Comparison of ENCODE assay signal across 12 mouse cellular contexts in genomic region chr9:48707824-48708229, GRCm38 (mm10).
DNase-seq lines count a peak whose midpoint lies in the region; ATAC-seq and TF ChIP-seq lines count a peak whose summit lies in the region.
"Had no signal": no experiment of that assay in that cellular context is flagged by ENCODE, and none has a peak within 500 bp of the region (broad histone marks: within the 10 kb centered on the region; RNA-seq: fewer than 3 reads in every experiment).

No protein-coding gene starts in this region.

- peak overlapping the region; percentile 91 for H3K27ac ChIP-seq in heart, adult 2 months
- peak overlapping the region; percentile 89 for H3K27ac ChIP-seq in heart, embryonic 16.5 days (ENCODE audit: low read length)
- peak overlapping the region; percentile 64 for H3K27ac ChIP-seq in lung, embryonic 16.5 days (ENCODE audit: low read length)
- H3K27ac ChIP-seq in forebrain, embryonic 13.5 days: no peak overlapping the region
- H3K27ac ChIP-seq: embryonic facial prominence, embryonic 10.5 days; forebrain, embryonic 15.5 days; midbrain, embryonic 13.5 days had no signal

- no peak for TF ChIP-seq EP300 in heart, adult 2 months (IDR thresholded peaks at IDR 0.05; ENCODE audit: insufficient read depth, low read depth, low read length)

- no peak overlapping the region for H3K4me3 ChIP-seq in heart, adult 2 months
- H3K4me3 ChIP-seq in heart, embryonic 16.5 days (ENCODE audit: low read length): no peak overlapping the region
- H3K4me3 ChIP-seq in lung, embryonic 16.5 days (ENCODE audit: low read length): no peak overlapping the region
- H3K4me3 ChIP-seq in forebrain, embryonic 13.5 days: no peak overlapping the region
- H3K4me3 ChIP-seq: embryonic facial prominence, embryonic 10.5 days; forebrain, embryonic 15.5 days; midbrain, embryonic 13.5 days had no signal

- ATAC-seq in heart, embryonic 16.5 days (replicated peaks; ENCODE audit: extremely low read depth, insufficient read depth, low FRiP score): peak; percentile 28
- ATAC-seq in lung, embryonic 16.5 days (ENCODE audit: low read depth): peak; percentile 39
- ATAC-seq in forebrain, embryonic 13.5 days: no peak
- ATAC-seq: forebrain, embryonic 15.5 days; inflammation-experienced regulatory T-cells, adult 6 months; midbrain, embryonic 13.5 days had no signal

- TF ChIP-seq CTCF in heart, adult 2 months (IDR thresholded peaks at IDR 0.05): no peak

- H3K9ac ChIP-seq in heart, adult 2 months (ENCODE audit: low read depth, low read length): peak overlapping the region; percentile 39
- H3K9ac ChIP-seq in heart, embryonic 16.5 days (ENCODE audit: low read length): peak overlapping the region; percentile 61
- H3K9ac ChIP-seq in lung, embryonic 16.5 days (ENCODE audit: low read length): no peak overlapping the region
- no peak overlapping the region for H3K9ac ChIP-seq in forebrain, embryonic 13.5 days
- H3K9ac ChIP-seq: forebrain, embryonic 15.5 days; midbrain, embryonic 13.5 days had no signal

- intact Hi-C loops in heart, adult 2 months (cut with DNase I): loop anchor here (1.0 to 5.0 kb wide), 3 partner anchors 15 to 61 kb away; no protein-coding TSS in a partner anchor

- TF ChIP-seq POLR2A in heart, adult 2 months (IDR thresholded peaks at IDR 0.05; ENCODE audit: insufficient read depth, low read depth, low read length): 0 out of 2 replicates have a peak, but pooled peaks have one; percentile 2

- no peaks in the 10 kb centered on the region for H3K79me2 ChIP-seq in heart, adult 2 months (replicated peaks; ENCODE audit: control insufficient read depth, insufficient read depth, low read length)

- WGBS in heart, adult 2 months: 52% methylated on average over 6 of the region's 6 CpGs
- whole genome bisulfite sequencing in heart, embryonic 16.5 days: 52% methylated on average over 6 of the region's 6 CpGs
- 50% methylated on average over 6 of the region's 6 CpGs for WGBS in lung, embryonic 16.5 days
- 90% methylated on average over 6 of the region's 6 CpGs for WGBS in forebrain, embryonic 13.5 days

- peak; percentile 68 to 78 for DNase-seq in heart, adult 2 months
- DNase-seq in heart, adult 11 months: no peak
- DNase-seq in gastrocnemius, adult 8-10 months (ENCODE audit: low spot score in 2 of 2): peak; percentile 69 to 77
- DNase-seq in left cerebral cortex, adult 8-10 months (ENCODE audit: low spot score in 2 of 2): no peak
- no peak for DNase-seq in spleen, postnatal 4 days (ENCODE audit: low spot score in 2 of 2)

- peaks cover 21% of the 10 kb centered on the region for H3K36me3 ChIP-seq in heart, adult 2 months (ENCODE audit: control insufficient read depth, insufficient read depth, low read length)
- no peaks in the 10 kb centered on the region for H3K36me3 ChIP-seq in heart, embryonic 16.5 days (ENCODE audit: control insufficient read depth, insufficient read depth)
- H3K36me3 ChIP-seq in lung, embryonic 16.5 days (ENCODE audit: control insufficient read depth, insufficient read depth, low read length): no peaks in the 10 kb centered on the region
- H3K36me3 ChIP-seq in forebrain, embryonic 13.5 days (ENCODE audit: poor library complexity, severe bottlenecking): no peaks in the 10 kb centered on the region
- H3K36me3 ChIP-seq: forebrain, embryonic 15.5 days; midbrain, embryonic 13.5 days had no signal

- peaks cover 23% of the 10 kb centered on the region for H3K4me1 ChIP-seq in heart, adult 2 months (ENCODE audit: control insufficient read depth, insufficient read depth, low read length)
- peaks cover 34% of the 10 kb centered on the region for H3K4me1 ChIP-seq in heart, embryonic 16.5 days (ENCODE audit: control insufficient read depth, insufficient read depth, low read length)
- peaks cover 30% of the 10 kb centered on the region for H3K4me1 ChIP-seq in lung, embryonic 16.5 days (replicated peaks; ENCODE audit: control insufficient read depth, insufficient read depth, low read length)
- peaks cover 22% of the 10 kb centered on the region for H3K4me1 ChIP-seq in forebrain, embryonic 13.5 days

- no peaks in the 10 kb centered on the region for H3K9me3 ChIP-seq in heart, embryonic 16.5 days (replicated peaks; ENCODE audit: control insufficient read depth, low read length)
- H3K9me3 ChIP-seq in lung, embryonic 16.5 days (ENCODE audit: control insufficient read depth, low read length): no peaks in the 10 kb centered on the region
- H3K9me3 ChIP-seq in forebrain, embryonic 13.5 days (replicated peaks): no peaks in the 10 kb centered on the region
- H3K9me3 ChIP-seq: embryonic facial prominence, embryonic 10.5 days; forebrain, embryonic 15.5 days; midbrain, embryonic 13.5 days had no signal

- H3K27me3 ChIP-seq in heart, adult 2 months (ENCODE audit: control insufficient read depth, insufficient read depth, low read length): no peaks in the 10 kb centered on the region
- H3K27me3 ChIP-seq in heart, embryonic 16.5 days (ENCODE audit: control insufficient read depth, insufficient read depth, low read length): no peaks in the 10 kb centered on the region
- H3K27me3 ChIP-seq in lung, embryonic 16.5 days (ENCODE audit: control insufficient read depth, insufficient read depth, low read depth, low read length): peaks cover 2% of the 10 kb centered on the region; the same call in 1 of the 2 replicates
- peaks cover 4% of the 10 kb centered on the region; the same call in 1 of the 2 replicates for H3K27me3 ChIP-seq in forebrain, embryonic 13.5 days
- H3K27me3 ChIP-seq: forebrain, embryonic 15.5 days; midbrain, embryonic 13.5 days had no signal

- peak overlapping the region; percentile 31 for H3K4me2 ChIP-seq in heart, embryonic 16.5 days (ENCODE audit: low read depth, low read length)
- no peak overlapping the region for H3K4me2 ChIP-seq in lung, embryonic 16.5 days (ENCODE audit: low read depth, low read length)
- no peak overlapping the region for H3K4me2 ChIP-seq in forebrain, embryonic 13.5 days
- H3K4me2 ChIP-seq: forebrain, embryonic 15.5 days; midbrain, embryonic 13.5 days had no signal

Comparison
In these comparisons a context has a peak if more than half of its experiments do, and no peak if none do; other contexts are left out.
1. DNase-seq: peak in heart, adult 2 months (2 of 2) and gastrocnemius, adult 8-10 months (2 of 2); none in heart, adult 11 months (single experiment), left cerebral cortex, adult 8-10 months (0 of 2) and spleen, postnatal 4 days (0 of 2).
2. H3K9ac ChIP-seq: peak in heart, adult 2 months (single experiment) and heart, embryonic 16.5 days (single experiment); none in lung, embryonic 16.5 days (single experiment) and forebrain, embryonic 13.5 days (single experiment).